Mouse (Mus musculus) erythroblast, adult 5-6 weeks (primary cell): Measurements from ENCODE around the gene Gm11937. TPM values are rescaled to one million over a fixed set of nuclear protein-coding genes. Genes with fewer than 3 reads are reported as not detected.
"Not testable (repeated sequence)": the region's sequence is repeated elsewhere in the genome, so short reads cannot be mapped to it uniquely, and the experiment has no call there.

Experiments
- ATAC-seq: replicated peaks from 2 replicates; pipeline ENCODE4 v1.8.0; 2016; ENCODE audit warnings: moderate number of reproducible peaks, mild to moderate bottlenecking, moderate TSS enrichment, inconsistent platforms; ENCODE audit not compliant: poor library complexity, low FRiP score, severe bottlenecking
- total RNA-seq, 2 experiments: library from RNA; stranded (forward) in 1 of 2; stranded (reverse) in 1 of 2; fragments of 150-400 nt in 1 of 2; fragments of 200-764, 138-1000 nt in 1 of 2; gene quantifications; 2 replicates each; pipeline versions ENCODE4 v1.2.3 to v1.2.4; 2015 to 2017; ENCODE audit warnings: low replicate concordance in 2 of 2

Gm11937 gene
- not detected in 2 replicates for total RNA-seq (2015; ENCODE audit: low replicate concordance)
- not detected in 2 replicates for total RNA-seq (2017; ENCODE audit: low replicate concordance)

DNA sequence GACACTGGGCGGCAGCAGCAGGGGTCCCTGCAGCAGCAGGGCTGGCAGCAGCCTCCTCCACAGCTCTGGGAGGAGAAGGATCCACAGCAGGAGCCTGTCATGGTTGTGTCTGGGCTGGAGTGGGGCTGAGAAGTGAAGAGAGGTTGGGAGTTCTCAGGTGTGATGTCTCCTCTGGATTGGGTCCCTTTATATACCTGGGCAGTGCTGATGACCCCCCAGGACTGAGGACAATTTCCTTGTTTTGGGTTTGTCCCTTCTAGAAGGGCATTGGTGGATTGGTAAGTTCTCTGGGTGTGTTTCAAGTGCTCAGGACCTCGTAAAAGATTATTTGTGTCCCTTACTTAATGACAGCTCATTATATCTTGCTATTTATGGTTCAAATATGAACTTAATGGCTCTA, at the start of gene Gm11937:
Gene Gm11937 (minus strand): TSS at position 101 of the 400 bp plus-strand sequence.
- ATAC-seq = not testable (repeated sequence)

DNA sequence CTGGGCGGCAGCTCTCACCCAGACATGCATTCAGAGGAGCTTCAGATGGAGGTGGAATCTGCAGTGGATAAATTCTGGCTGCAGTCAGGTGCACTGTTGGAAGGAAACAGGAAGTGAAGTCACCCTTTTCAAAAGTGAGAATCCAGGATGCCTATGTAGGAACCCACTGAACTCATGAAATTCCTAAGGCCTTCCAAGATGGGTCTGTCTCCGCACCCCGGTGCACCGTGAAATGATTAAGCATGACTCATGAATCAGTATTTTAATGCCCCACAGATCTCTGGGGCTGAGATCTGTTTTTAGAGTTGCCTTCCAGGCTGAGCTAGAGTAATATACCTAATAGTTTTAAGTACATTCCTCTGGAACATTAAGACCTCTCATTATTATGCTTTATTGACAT, 49.3 kb upstream of the Gm11937 start:
- ATAC-seq = no peak

DNA sequence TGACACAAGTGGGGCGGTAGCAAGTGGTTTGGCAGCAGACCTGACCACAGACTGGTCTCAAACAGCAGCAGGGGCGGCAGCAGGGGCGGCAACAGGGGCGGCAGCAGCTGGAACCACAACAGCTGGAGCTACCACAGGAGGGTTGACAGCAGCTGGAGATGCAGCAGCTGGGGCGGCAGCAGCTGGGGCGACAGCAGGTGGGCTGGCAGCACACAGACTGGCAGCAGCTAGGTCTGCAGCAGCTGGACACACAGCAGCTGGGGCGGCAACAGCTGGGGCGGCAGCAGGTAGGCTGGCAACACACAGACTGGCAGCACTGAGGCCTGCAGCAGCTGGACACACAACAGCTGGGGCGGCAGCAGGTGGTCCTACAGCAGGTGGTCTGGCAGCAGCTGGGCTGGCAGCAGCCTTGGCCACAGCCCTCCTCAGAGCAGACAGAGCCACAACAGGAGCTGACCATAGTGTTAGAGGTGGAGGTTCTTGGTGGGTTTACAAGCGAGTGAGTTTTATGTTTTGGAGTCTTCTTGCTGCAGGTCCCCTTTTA, 48.5 kb upstream of the Gm11937 start, which contains the start of gene Gm11563:
Gene Gm11563 (minus strand): TSS at position 494 of the 544 bp plus-strand sequence.
- ATAC-seq = not testable (repeated sequence)

DNA sequence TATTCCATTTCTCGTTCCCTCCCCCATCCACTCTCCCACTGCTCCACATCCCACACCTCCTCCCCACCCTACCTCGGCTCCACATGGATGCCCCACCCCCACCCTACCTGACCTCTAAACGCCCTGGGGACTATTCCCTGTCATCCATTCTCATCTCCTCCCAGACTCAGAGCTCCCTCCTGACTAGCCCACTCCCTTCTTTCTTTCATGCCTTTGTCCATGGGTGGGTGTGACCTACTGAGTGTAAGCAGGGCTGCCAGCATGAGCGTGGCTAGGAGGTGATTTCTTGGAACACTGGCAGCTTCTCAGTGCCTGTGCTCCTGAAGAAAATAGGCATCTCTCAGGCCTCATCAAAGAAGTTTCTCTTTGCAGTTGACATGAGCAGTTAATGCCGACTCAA, 47.1 kb upstream of the Gm11937 start:
- ATAC-seq = no peak

DNA sequence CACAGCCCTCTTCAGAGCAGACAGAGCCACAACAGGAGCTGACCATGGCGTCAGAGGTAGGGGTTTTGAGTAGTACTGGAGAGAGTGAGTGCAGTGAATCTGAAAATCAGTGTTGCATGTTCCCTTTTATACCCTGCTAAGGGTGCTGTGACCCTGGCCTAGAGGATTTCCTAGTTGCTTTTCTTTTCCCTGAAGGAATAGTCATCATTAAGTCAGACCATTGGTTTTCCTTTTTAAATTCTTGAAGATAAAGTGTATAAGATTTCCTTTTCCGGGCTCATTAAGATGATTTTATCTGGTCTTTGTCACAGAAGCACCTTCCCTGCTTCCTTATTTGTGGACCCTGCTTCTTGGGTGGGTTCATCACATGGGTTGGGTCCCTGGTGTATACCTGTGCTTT, 40.1 kb upstream of the Gm11937 start, which contains the start of gene Gm11555:
Gene Gm11555 (minus strand): TSS at position 101 of the 400 bp plus-strand sequence.
- ATAC-seq = no peak

DNA sequence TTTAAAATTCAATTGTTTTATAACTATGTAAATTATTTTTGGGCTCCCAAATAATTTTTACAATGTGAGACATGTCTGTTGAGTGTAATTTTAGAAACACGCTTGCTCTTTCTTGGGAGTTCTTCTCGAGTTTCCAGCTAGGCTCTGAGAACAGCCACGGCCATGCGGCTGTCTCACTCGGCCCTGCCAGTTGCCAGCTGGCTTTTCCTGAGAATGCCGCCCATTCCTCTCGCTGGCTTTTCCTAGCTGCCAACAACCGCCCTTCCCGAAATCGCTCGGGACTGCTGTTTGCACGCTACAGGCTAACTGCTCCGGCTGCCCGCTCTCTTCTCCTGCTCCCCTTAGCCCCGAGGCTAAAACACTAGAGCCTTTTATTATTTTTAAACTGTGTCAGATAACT, 36.5 kb upstream of the Gm11937 start:
- ATAC-seq = no peak

DNA sequence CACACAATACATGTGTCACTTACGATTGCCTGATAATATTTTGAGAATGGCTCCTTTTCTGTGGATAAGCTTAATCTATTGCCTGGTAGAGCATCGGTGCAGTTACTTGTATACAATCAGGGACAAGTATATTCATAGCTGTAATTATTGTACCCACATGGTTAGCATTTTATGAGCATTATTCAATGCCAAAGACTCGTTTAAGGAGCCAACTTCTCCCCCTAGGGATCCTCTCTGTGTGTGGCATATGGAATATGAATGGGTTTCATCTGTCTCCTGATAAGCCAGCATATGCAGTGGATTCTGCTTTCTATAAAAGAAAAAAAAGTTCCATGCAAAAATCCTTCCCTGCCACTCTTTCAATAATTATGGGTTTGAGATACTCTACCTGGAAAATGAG, 34.4 kb upstream of the Gm11937 start:
- ATAC-seq = no peak

DNA sequence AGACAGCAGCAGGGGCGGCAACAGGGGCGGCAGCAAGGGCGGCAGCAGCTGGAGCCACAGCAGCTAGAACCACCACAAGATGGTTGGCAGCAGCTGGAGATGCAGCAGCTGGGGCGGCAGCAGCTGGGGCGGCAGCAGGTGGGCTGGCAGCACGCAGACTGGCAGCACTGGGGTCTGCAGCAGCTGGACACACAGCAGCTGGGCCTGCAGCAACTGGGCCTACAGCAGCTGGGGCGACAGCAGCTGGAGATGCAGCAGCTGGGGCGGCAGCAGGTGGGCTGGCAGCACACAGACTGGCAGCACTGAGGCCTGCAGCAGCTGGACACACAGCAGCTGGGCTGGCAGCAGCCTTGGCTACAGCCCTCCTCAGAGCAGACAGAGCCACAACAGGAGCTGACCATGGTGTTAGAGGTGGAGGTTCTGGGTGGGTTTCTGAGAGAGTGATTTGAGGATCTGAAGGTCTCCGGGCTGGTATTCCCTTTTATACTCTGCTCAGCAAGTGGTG, 33.7 kb upstream of the Gm11937 start, which contains the start of gene Krtap4-7:
Gene Krtap4-7 (minus strand): TSS at position 455 of the 505 bp plus-strand sequence.
- not testable (repeated sequence) for ATAC-seq

DNA sequence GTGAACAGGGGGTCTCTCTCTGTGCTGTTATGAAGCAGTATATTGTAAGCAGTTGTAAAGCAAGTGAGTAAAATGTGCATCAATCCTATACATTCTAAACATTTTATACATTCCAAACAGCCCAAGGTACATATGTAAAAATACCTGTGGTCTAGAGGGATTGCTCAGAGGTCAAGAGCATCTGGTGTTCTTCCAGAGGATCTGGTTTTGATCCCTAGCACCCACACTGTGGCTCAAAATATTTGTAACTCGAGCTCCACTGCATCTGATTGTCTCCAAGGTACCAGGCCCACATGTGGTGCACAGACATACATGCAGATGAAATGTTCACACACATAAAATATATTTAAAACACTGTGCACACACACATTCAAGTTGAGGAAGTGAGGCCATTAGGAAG, 30.9 kb upstream of the Gm11937 start:
- no peak for ATAC-seq

DNA sequence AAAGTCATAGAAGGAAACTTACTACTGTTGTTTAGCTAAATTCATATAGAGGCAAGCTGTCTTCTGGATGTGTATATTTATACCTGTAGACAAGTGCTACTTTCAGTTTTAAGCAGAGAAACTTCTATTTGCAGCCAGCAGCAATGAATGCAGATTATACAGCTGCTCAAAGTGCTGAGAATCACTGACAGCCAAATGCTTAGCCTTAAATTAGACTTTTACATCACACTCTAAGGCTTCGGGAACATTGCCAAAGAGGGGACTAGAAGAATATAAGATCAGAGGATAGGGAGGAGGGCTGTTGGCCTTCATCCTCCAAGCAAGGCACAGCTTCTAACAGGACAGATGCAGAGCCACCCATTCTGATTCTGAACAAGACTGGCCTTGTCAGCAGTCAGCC, 27.1 kb upstream of the Gm11937 start:
- no peak for ATAC-seq

DNA sequence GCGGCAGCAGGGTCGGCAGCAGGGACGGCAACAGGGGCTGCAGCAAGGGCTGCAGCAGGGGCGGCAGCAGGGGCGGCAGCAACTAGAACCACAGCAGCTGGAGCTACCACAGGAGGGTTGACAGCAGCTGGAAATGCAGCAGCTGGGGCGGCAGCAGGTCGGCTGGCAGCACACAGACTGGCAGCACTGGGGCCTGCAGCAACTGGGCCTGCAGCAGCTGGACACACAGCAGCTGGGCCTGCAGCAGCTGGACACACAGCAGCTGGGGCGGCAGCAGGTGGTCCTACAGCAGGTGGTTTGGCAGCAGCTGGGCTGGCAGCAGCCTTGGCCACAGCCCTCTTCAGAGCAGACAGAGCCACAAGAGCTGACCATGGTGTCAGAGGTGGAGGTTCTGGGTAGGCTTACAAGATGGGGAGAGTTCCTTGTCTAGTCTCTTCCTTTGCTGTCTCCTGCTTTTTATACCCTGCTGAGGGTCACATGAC, 24.7 kb upstream of the Gm11937 start, which contains the start of gene Krtap4-2:
Gene Krtap4-2 (minus strand): TSS at position 432 of the 482 bp plus-strand sequence.
- no peak for ATAC-seq

DNA sequence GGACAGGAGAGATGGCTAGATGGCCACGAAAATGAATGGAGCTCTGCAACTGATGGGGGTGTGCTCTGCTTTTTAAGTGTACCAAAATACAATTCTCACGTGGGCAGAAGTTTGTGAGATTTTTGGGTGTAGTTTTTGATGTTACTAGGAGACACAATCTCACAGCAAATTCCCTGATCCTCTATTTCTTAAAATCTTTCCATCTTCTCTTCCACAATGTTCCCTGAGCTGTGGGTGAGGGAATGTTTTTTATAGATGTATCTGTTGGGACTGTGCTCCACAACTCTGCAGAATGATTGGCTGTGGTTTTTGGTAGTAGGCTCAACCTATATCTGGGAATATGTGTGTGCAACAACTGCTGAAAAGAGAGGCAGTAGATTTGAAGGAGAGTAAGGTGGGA, 23.3 kb upstream of the Gm11937 start:
- ATAC-seq = no peak

DNA sequence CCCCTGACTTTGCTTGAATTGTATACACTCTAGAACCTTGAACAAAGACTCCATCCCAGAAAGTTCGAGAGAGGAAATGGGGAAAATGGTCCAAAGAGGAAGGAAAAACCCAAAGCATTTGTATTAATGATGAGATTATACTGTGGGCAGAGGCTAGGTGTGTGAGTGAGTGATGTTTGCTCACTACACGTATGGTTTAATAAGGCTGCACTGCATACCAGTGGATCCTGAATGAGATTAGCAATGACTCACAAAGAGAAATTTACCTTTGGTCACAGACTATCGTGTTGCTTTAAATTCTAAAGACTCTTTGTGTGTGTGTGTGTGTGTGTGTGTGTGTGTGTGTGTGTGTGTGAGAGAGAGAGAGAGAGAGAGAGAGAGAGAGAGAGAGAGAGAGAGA, 20.9 kb upstream of the Gm11937 start:
- ATAC-seq = no peak

DNA sequence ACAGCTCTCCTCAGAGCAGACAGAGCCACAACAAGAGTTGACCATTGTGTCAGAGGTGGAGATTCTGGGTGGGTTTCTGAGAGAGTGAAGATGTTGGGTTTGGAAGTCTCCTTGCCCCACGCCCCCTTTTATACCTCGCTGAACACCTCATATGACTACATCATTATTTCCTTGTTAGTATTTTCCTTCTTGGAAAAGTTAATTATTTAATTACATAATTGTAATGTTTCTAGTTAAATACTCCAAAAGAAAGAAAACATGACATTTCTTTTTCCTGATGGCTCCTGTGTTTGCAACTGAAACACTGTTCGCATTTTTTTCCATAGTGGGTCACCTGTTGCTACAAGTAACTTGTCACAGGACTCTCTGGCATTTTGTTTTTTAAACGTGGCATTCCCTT, 18.1 kb upstream of the Gm11937 start, which contains the start of gene Krtap4-1:
Gene Krtap4-1 (minus strand): TSS at position 101 of the 400 bp plus-strand sequence.
- ATAC-seq = no peak

DNA sequence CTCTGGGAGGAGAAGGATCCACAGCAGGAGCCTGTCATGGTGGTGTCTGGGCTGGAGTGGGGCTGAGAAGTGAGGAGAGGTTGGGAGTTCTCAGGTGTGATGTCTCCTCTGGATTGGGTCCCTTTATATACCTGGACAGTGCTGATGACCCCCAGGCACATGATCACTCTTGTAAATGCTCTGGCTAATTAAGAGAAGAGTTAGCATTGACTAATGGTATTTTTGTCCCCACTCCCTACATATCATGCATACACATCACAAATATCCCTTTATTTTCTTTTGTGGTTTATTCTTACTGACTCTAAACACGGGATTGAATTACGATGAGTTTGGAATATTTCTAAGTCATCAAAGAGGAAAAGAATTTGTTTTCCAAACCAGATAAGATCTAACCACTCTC, 10.3 kb upstream of the Gm11937 start, which contains the start of gene Gm11562:
Gene Gm11562 (minus strand): TSS at position 101 of the 400 bp plus-strand sequence.
- no peak for ATAC-seq

DNA sequence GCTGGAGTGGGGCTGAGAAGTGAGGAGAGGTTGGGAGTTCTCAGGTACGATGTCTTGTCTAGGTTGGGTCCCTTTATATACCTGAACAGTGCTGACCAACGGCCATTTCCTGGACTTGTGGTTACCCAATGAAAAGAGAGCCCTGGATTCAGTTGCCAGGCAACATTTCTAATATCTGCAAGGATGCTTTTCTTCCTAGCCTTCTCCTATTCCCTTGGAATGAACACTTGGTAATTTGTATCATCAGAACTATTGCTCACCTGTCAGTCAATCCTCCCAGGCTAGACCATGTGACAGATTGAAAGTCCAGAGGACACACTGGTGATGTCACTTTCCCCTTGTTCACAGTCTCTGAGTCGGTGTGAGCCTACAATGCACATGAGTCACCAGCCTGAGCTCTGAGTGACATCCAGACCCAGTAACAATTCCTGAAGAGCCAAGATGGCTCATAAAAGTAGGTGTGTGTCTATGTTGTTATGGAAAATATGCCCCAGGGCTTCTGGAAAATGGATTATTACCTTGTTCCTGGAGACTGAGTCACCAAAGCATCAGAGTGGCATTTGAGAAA, 4.9 kb upstream of the Gm11937 start, which contains the start of gene Krtap2-4:
Gene Krtap2-4 (minus strand): TSS at position 51 of the 568 bp plus-strand sequence.
- no peak for ATAC-seq

DNA sequence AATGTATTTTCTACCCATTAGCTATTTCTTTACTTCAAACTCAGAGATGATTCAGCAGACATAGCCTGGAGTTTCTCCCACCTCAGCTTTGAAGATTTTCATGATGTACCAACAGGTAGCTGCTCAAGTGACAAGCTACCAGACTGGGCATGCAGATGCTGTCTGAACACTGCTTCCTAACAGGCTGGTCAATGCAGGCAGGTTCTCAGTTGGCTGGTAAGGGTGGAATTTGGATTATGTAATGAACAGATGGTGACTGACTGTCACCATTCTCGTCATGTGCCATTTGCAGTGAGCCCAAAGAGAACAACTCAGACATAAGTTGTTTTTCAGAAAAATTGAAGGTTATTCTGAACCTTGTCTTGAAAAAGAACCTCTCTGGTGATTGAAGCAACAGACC, 863 bp downstream of the Gm11937 start:
- ATAC-seq = no peak

DNA sequence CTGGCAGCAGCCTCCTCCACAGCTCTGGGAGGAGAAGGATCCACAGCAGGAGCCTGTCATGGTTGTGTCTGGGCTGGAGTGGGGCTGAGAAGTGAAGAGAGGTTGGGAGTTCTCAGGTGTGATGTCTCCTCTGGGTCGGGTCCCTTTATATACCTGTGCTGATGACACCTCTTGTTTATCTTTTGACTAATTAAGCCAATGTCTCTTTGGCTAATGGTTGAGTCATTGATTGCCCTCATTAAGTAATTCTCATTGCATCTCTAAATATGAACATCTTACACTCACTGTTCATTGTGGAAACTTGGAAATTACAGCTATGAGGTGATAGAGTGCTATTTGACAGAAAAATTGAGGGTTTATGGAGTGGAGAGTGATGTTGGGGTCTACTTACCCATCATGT, 6.8 kb downstream of the Gm11937 start, which contains the start of gene Gm11938:
Gene Gm11938 (minus strand): TSS at position 101 of the 400 bp plus-strand sequence.
- not testable (repeated sequence) for ATAC-seq

DNA sequence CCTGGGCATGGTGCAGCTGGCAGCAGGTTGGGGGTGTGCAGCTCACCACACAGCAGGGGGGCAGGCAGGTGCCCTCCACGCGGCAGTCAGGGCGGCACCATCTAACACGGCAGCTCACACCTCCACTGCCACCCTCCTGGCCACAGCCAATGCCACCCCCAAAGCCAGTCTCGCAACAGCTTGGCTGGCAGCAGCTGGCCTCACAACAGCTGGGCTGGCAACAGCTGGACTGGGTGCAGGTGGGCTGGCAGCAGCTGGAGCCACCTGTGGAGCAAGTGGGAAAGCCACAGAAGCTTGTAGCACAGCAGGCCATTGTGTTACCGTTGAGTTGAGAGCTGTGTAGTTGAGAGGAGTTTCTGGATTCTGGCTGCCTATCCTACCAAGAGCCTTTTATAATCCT, 12.2 kb downstream of the Gm11937 start, which contains the start of gene Krtap9-3:
Gene Krtap9-3 (minus strand): TSS at position 364 of the 400 bp plus-strand sequence.
- not testable (repeated sequence) for ATAC-seq

DNA sequence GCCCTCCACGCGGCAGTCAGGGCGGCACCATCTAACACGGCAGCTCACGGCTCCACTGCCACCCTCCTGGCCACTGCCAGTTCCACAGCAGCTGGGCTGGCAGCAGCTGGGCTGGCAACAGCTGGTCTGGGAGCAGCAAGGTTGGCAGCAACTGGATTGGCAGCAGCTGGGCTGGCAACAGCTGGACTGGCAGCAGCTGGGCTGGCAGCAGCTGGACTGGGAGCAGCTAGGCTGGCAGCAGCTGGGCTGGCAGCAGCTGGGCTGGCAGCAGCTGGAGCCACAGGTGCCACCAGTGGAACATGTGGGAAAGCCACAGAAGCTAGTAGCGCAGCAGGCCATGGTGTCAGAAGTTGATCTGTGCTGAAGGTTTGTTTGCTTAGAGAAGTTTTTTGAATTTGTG, 19.0 kb downstream of the Gm11937 start, which contains the start of gene Krtap1-3:
Gene Krtap1-3 (minus strand): TSS at position 359 of the 400 bp plus-strand sequence.
- no peak for ATAC-seq
